Mouse (Mus musculus): ENCODE results near the gene Olfr514. TPM values are rescaled to one million over a fixed set of nuclear protein-coding genes. Genes with fewer than 3 reads are reported as not detected.

Olfr514 gene
- not detected in 2 replicates for total RNA-seq (2017)

DNA sequence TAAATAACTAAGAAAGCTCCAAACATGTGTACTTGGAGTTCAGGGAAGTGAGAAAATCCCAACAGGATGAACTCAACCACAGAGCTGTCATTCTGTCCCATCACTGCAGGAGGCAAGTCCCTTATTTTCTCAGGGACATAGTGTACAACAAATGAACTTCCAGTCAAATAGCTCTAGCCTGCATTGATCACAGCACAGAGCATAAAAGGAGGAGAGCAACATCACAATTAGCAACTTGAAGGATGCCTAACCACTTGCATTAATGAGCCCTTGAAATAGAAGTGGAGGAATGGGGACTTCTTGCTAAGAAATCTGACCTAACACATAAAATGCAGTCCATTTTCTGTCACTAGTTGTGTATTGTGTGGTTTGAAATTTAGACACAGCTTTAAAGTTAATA lies at the start of gene Olfr514:
Gene Olfr514, minus strand, starts transcription at position 101 of the 400 bp plus-strand sequence.
- no peak for ATAC-seq (ENCODE audit: extremely low read depth, insufficient number of reproducible peaks, low FRiP score, poor library complexity, severe bottlenecking)

GRCm38 (mm10) chr7:108872279-108872678 lies 46.5 kb upstream of the Olfr514 start, which contains the start of gene Olfr517:
Gene Olfr517 (minus strand): TSS chr7:108872379.
- no peak for ATAC-seq (ENCODE audit: extremely low read depth, insufficient number of reproducible peaks, low FRiP score, poor library complexity, severe bottlenecking)

DNA sequence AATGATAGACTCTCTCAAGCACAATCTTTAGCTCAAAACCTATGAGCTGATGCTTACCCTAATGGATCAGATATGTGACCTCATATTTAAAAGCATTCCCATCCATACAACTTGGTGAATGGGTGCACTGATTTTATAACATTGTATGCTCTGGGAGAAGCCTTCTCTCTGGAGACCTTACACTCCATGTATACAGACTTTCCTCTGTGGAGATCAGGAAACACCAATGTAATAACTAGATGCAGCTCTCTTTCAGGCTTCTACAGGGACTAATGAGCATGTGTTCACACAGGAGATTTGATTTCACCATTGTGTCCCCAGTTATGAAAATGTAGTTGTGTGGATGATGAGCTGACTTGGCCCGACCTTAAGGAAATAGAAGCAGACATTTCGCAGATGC lies 24.6 kb upstream of the Olfr514 start, which contains the start of gene Olfr516:
Gene Olfr516, minus strand, starts transcription at position 101 of the 400 bp plus-strand sequence.
- ATAC-seq (ENCODE audit: extremely low read depth, insufficient number of reproducible peaks, low FRiP score, poor library complexity, severe bottlenecking) = no peak

GRCm38 (mm10) chr7:108814593-108815215 lies 11.1 kb downstream of the Olfr514 start:
- ATAC-seq (ENCODE audit: extremely low read depth, insufficient number of reproducible peaks, low FRiP score, poor library complexity, severe bottlenecking) = peak; percentile 46; the same call in 1 of the 2 replicates

GRCm38 (mm10) chr7:108797205-108797933 lies 28.4 kb downstream of the Olfr514 start:
- no peak for ATAC-seq (ENCODE audit: extremely low read depth, insufficient number of reproducible peaks, low FRiP score, poor library complexity, severe bottlenecking)

Other genes with a start within 250 kb of the Olfr514 start
- not detected in 2 replicates for gene Olfr506, start 215.2 kb downstream of the Olfr514 start, total RNA-seq (2017)
- not detected in 2 replicates for gene Olfr507, start 204.2 kb downstream of the Olfr514 start, total RNA-seq (2017)
- not detected in 2 replicates for gene Olfr508, start 196.0 kb downstream of the Olfr514 start, total RNA-seq (2017)
- gene Olfr509, start 174.1 kb downstream of the Olfr514 start, total RNA-seq (2017) = 0.12 TPM in 1 of 2 replicates, not detected in the other
- gene Olfr510, start 159.6 kb downstream of the Olfr514 start, total RNA-seq (2017) = not detected in 2 replicates
- gene Olfr512, start 112.7 kb downstream of the Olfr514 start, total RNA-seq (2017) = not detected in 2 replicates
- not detected in 2 replicates for gene Olfr513, start 75.0 kb downstream of the Olfr514 start, total RNA-seq (2017)
- gene Olfr516, start 24.5 kb upstream of the Olfr514 start, total RNA-seq (2017) = not detected in 2 replicates
- not detected in 2 replicates for gene Olfr517, start 46.4 kb upstream of the Olfr514 start, total RNA-seq (2017)
- gene Olfr518, start 59.0 kb upstream of the Olfr514 start, total RNA-seq (2017) = not detected in 2 replicates
- gene Olfr519, start 68.4 kb upstream of the Olfr514 start, total RNA-seq (2017) = not detected in 2 replicates
- 1.4 and 2.2 TPM in 2 replicates for gene Nlrp10, start 104.2 kb upstream of the Olfr514 start, total RNA-seq (2017)
- 72.0 and 82.4 TPM in 2 replicates for gene Eif3f, start 108.4 kb upstream of the Olfr514 start, total RNA-seq (2017)
- gene Tub, start 124.3 kb upstream of the Olfr514 start, total RNA-seq (2017) = 0.70 and 1.8 TPM in 2 replicates